Mouse (Mus musculus) CH12F3 (cell line): Measurements from ENCODE around the gene Wdfy1.

Experiments
- in situ Hi-C: fragments of 300-500 bp; cut with MboI; formaldehyde crosslinking; loops from 2 replicates; pipeline ENCODE4 v1.14.3; 2020; ENCODE audit warnings: low sequenced_read_pairs

Gene Wdfy1

GRCm38 (mm10) chr1:79713081-79713480 is 62.9 kb downstream of the Wdfy1 start:
- in situ Hi-C loops: no loop called here

GRCm38 (mm10) chr1:79711147-79712126 is 64.5 kb downstream of the Wdfy1 start:
- in situ Hi-C loops: no loop called here

- in situ Hi-C loops: no loop called here
Observed at GRCm38 (mm10) chr1:79710678-79711077, 65.3 kb downstream of the Wdfy1 start.

GRCm38 (mm10) chr1:79710216-79710615 is 65.7 kb downstream of the Wdfy1 start:
- in situ Hi-C loops: no loop called here

GRCm38 (mm10) chr1:79707383-79707782 is 68.6 kb downstream of the Wdfy1 start:
- in situ Hi-C loops: no loop called here

GRCm38 (mm10) chr1:79706707-79707106 is 69.2 kb downstream of the Wdfy1 start:
- in situ Hi-C loops: no loop called here

GRCm38 (mm10) chr1:79704672-79705071 is 71.3 kb downstream of the Wdfy1 start:
- in situ Hi-C loops: no loop called here

- in situ Hi-C loops: no loop called here
Observed at GRCm38 (mm10) chr1:79703520-79703919, 72.4 kb downstream of the Wdfy1 start.

GRCm38 (mm10) chr1:79698506-79698905 is 77.4 kb downstream of the Wdfy1 start:
- in situ Hi-C loops: loop anchor here (25.0 kb wide), 1 partner anchor 961 kb away; no protein-coding TSS in a partner anchor

- in situ Hi-C loops: loop anchor here (25.0 kb wide), 1 partner anchor 960 kb away; no protein-coding TSS in a partner anchor
Observed at GRCm38 (mm10) chr1:79697382-79697781, 78.6 kb downstream of the Wdfy1 start.

GRCm38 (mm10) chr1:79696933-79697332 is 79.0 kb downstream of the Wdfy1 start:
- in situ Hi-C loops: loop anchor here (25.0 kb wide), 1 partner anchor 960 kb away; no protein-coding TSS in a partner anchor

GRCm38 (mm10) chr1:79692482-79692881 is 83.5 kb downstream of the Wdfy1 start:
- in situ Hi-C loops: loop anchor here (25.0 kb wide), 1 partner anchor 955 kb away; no protein-coding TSS in a partner anchor

GRCm38 (mm10) chr1:79687254-79687653 is 88.7 kb downstream of the Wdfy1 start:
- in situ Hi-C loops: loop anchor here (25.0 kb wide), 1 partner anchor 950 kb away; no protein-coding TSS in a partner anchor

GRCm38 (mm10) chr1:79684027-79684426 is 91.9 kb downstream of the Wdfy1 start:
- in situ Hi-C loops: loop anchor here (25.0 kb wide), 1 partner anchor 947 kb away; no protein-coding TSS in a partner anchor

GRCm38 (mm10) chr1:79682936-79683335 is 93.0 kb downstream of the Wdfy1 start:
- in situ Hi-C loops: loop anchor here (25.0 kb wide), 1 partner anchor 946 kb away; no protein-coding TSS in a partner anchor

- in situ Hi-C loops: loop anchor here (25.0 kb wide), 1 partner anchor 943 kb away; no protein-coding TSS in a partner anchor
Observed at GRCm38 (mm10) chr1:79680777-79681176, 95.2 kb downstream of the Wdfy1 start.

GRCm38 (mm10) chr1:79678117-79678684 is 97.7 kb downstream of the Wdfy1 start:
- in situ Hi-C loops: loop anchor here (25.0 kb wide), 1 partner anchor 941 kb away; no protein-coding TSS in a partner anchor

GRCm38 (mm10) chr1:79675716-79676115 is 100.2 kb downstream of the Wdfy1 start:
- in situ Hi-C loops: loop anchor here (25.0 kb wide), 1 partner anchor 938 kb away; no protein-coding TSS in a partner anchor

- in situ Hi-C loops: no loop called here
Observed at GRCm38 (mm10) chr1:79671543-79672337, 104.2 kb downstream of the Wdfy1 start, which contains the start of gene Ap1s3. Gene Ap1s3, minus strand, starts transcription at chr1:79671972.

- in situ Hi-C loops: no loop called here
Observed at GRCm38 (mm10) chr1:79671196-79671542, 104.8 kb downstream of the Wdfy1 start.
